Mouse (Mus musculus) liver, embryonic 11.5 days (tissue): ENCODE data around the gene H3f3b. TPM values are rescaled to one million over a fixed set of nuclear protein-coding genes. Genes with fewer than 3 reads are reported as not detected.

ENCODE experiments used
- ATAC-seq: fragments of 200-750 bp; cut with Nextera tagmentation; replicated peaks from 2 replicates; pipeline ENCODE4 v1.8.0; 2017; ENCODE audit warnings: moderate number of reproducible peaks, mild to moderate bottlenecking, moderate TSS enrichment, moderate library complexity; ENCODE audit not compliant: low FRiP score
- DNase-seq: peaks from one replicate; pipeline ENCODE4 v3.0.0-alpha.2; 2017; ENCODE audit warnings: low spot score
- H3K27ac ChIP-seq: fragments of 300-500 bp; sonication (generic); 2 replicates; pipeline ENCODE4 v1.5.1; 2014; ENCODE audit warnings: mild to moderate bottlenecking, low read depth, low read length, control low read depth
- H3K27me3 ChIP-seq: fragments of 300-500 bp; sonication (generic); replicated peaks from 2 replicates; pipeline ENCODE4 v1.6.1; 2014; ENCODE audit warnings: low read length, mixed read lengths; ENCODE audit not compliant: control insufficient read depth, insufficient read depth
- H3K36me3 ChIP-seq: fragments of 300-500 bp; sonication (generic); 2 replicates; pipeline ENCODE4 v1.6.1; 2014; ENCODE audit warnings: mild to moderate bottlenecking, low read length, moderate library complexity, mixed read lengths; ENCODE audit not compliant: control insufficient read depth, insufficient read depth
- H3K4me1 ChIP-seq: fragments of 300-500 bp; sonication (generic); replicated peaks from 2 replicates; pipeline ENCODE4 v1.6.1; 2014; ENCODE audit warnings: low read length, mixed read lengths; ENCODE audit not compliant: control insufficient read depth, insufficient read depth
- H3K4me2 ChIP-seq: fragments of 300-500 bp; sonication (generic); 2 replicates; pipeline ENCODE4 v1.6.1; 2014; ENCODE audit warnings: mild to moderate bottlenecking, control low read depth, moderate library complexity
- H3K4me3 ChIP-seq: fragments of 300-500 bp; sonication (generic); 2 replicates; pipeline ENCODE4 v1.5.1; 2014; ENCODE audit warnings: low read depth, low read length, control low read depth
- H3K9ac ChIP-seq: fragments of 300-500 bp; sonication (generic); 2 replicates; pipeline ENCODE4 v1.6.1; 2014; ENCODE audit warnings: low read depth, low read length, control low read depth
- H3K9me3 ChIP-seq: fragments of 300-500 bp; sonication (generic); 2 replicates; pipeline ENCODE4 v1.6.1; 2016; ENCODE audit warnings: low read length, inconsistent platforms, mixed read lengths; ENCODE audit not compliant: control insufficient read depth
- WGBS: fragments of 180-500 bp; shearing (Covaris S2); extraction: QIAGEN DNeasy Blood & Tissue Kit; methylation state at CpG from one replicate; pipeline ENCODE4 v1.1.7; 2014; 5-methylcytosine and 5-hydroxymethylcytosine counted together
- polyA plus RNA-seq: library from polyadenylated mRNA; unstranded; fragments of >200 nt; fragmentation: Nextera tagmentation; extraction: Ambion mirVana; gene quantifications from 2 replicates; pipeline ENCODE4 v1.2.1, GENCODE M21; 2014

The H3f3b gene
- polyA plus RNA-seq, 1 experiment from 2014 or later: 1,141 TPM

DNA sequence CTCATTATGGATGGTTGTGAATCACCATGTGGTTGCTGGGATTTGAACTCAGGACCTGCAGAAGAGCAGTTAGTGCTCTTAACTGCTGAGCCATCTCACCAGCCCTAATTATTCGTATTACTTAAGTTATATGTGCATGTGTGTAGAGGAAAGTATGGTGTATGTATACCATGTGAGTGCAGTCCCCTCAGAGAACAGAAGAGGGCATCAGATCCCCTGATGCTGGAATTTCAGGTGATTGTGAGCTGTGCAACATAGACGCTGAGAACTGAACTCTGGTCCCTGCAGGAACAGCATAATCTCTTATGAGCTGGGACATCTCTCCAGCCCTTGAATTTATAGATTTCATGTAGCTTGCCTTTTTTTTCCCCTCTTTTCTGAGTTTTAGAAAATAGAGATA is 14.1 kb upstream of the H3f3b start:
- peaks cover 33% of the 10 kb centered on the region for H3K36me3 ChIP-seq
- WGBS: 93% methylated on average over 2 of the region's 2 CpGs
- no peak for ATAC-seq

GRCm38 (mm10) chr11:116040593-116040992 is 12.8 kb upstream of the H3f3b start:
- no peaks in the 10 kb centered on the region for H3K27me3 ChIP-seq
- H3K36me3 ChIP-seq: peaks cover 29% of the 10 kb centered on the region
- H3K9me3 ChIP-seq: no peaks in the 10 kb centered on the region; the same call in 1 of the 2 replicates
- no peaks in the 10 kb centered on the region for H3K4me1 ChIP-seq
- no peak for DNase-seq
- WGBS: 80% methylated on average over 6 of the region's 6 CpGs
- H3K4me2 ChIP-seq: no peak overlapping the region
- no peak for ATAC-seq
- no peak overlapping the region for H3K9ac ChIP-seq
- no peak overlapping the region for H3K27ac ChIP-seq
- H3K4me3 ChIP-seq: no peak overlapping the region

More for the DNA sequence above, 14.1 kb upstream of the H3f3b start:
- no peak overlapping the region for H3K27ac ChIP-seq
- no peaks in the 10 kb centered on the region for H3K4me1 ChIP-seq
- H3K9me3 ChIP-seq: no peaks in the 10 kb centered on the region; the same call in 1 of the 2 replicates
- DNase-seq: no peak
- H3K9ac ChIP-seq: no peak overlapping the region
- H3K4me3 ChIP-seq: no peak overlapping the region
- no peaks in the 10 kb centered on the region for H3K27me3 ChIP-seq
- no peak overlapping the region for H3K4me2 ChIP-seq

GRCm38 (mm10) chr11:116037826-116038225 is 10.1 kb upstream of the H3f3b start:
- DNase-seq: no peak
- Histone ChIP-seq H3K9me3 (no peaks in the 10 kb centered on the region; the same call in 1 of the 2 replicates), H3K4me3 (no peak overlapping the region), H3K4me1 (no peaks in the 10 kb centered on the region), H3K4me2 (no peak overlapping the region), H3K9ac (no peak overlapping the region), H3K27me3 (no peaks in the 10 kb centered on the region), H3K36me3 (peaks cover 22% of the 10 kb centered on the region), H3K27ac (no peak overlapping the region)
- ATAC-seq: no peak
- 93% methylated on average over 9 of the region's 9 CpGs for WGBS

DNA sequence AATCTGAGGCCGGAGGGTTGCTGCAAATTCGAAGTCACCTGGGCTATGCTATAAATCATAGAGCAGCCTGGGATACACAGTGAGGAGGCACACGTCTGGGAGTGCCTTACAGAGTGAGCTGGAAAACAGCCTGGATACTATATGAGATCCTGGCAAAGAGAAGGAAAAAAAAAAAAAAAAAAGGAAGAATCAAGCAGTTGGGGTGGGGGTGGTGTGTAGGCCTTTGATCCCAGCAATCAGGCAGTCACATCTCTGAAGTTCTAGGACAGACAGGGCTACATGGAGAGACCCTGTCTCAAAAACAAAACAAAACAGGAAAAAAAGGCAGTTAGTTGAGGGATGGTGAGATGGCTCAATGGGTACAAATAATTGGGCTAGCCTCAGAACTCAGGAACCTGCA is 8.9 kb upstream of the H3f3b start:
- H3K9ac ChIP-seq: no peak overlapping the region
- H3K27ac ChIP-seq: no peak overlapping the region
- no peaks in the 10 kb centered on the region; the same call in 1 of the 2 replicates for H3K9me3 ChIP-seq
- H3K4me2 ChIP-seq: no peak overlapping the region
- H3K27me3 ChIP-seq: no peaks in the 10 kb centered on the region
- DNase-seq (no peak), ATAC-seq (no peak)
- H3K4me3 ChIP-seq: no peak overlapping the region
- WGBS: 93% methylated on average over 3 of the region's 3 CpGs
- H3K4me1 ChIP-seq: peaks cover 2% of the 10 kb centered on the region; the same call in 1 of the 2 replicates
- peaks cover 17% of the 10 kb centered on the region for H3K36me3 ChIP-seq

DNA sequence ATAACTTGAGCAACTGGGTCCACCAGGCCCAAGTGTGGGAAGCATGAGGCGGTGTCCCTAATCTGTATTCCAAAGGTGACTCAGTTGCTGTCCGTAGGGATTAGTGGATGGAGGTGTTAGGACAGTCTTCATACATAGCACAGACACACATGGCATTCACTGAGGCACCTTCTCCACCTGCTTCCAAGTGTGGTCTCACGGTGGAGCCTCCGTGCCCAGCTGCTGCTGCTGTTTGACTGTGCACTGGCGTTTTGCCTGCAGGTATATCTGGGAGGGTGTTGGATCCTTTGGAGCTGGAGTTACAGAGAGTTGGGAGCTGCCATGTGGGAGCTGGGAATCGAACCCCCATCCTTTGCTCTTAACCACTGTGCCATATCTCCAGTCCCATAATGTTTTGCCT is 6.8 kb upstream of the H3f3b start:
- Histone ChIP-seq H3K4me1 (peaks cover 6% of the 10 kb centered on the region; the same call in 1 of the 2 replicates), H3K27ac (no peak overlapping the region), H3K36me3 (peaks cover 9% of the 10 kb centered on the region; the same call in 1 of the 2 replicates), H3K27me3 (no peaks in the 10 kb centered on the region), H3K4me3 (no peak overlapping the region), H3K4me2 (no peak overlapping the region), H3K9me3 (no peaks in the 10 kb centered on the region), H3K9ac (no peak overlapping the region; the same call in 1 of the 2 replicates)
- ATAC-seq: no peak
- no peak for DNase-seq
- WGBS: 90% methylated on average over 6 of the region's 6 CpGs

DNA sequence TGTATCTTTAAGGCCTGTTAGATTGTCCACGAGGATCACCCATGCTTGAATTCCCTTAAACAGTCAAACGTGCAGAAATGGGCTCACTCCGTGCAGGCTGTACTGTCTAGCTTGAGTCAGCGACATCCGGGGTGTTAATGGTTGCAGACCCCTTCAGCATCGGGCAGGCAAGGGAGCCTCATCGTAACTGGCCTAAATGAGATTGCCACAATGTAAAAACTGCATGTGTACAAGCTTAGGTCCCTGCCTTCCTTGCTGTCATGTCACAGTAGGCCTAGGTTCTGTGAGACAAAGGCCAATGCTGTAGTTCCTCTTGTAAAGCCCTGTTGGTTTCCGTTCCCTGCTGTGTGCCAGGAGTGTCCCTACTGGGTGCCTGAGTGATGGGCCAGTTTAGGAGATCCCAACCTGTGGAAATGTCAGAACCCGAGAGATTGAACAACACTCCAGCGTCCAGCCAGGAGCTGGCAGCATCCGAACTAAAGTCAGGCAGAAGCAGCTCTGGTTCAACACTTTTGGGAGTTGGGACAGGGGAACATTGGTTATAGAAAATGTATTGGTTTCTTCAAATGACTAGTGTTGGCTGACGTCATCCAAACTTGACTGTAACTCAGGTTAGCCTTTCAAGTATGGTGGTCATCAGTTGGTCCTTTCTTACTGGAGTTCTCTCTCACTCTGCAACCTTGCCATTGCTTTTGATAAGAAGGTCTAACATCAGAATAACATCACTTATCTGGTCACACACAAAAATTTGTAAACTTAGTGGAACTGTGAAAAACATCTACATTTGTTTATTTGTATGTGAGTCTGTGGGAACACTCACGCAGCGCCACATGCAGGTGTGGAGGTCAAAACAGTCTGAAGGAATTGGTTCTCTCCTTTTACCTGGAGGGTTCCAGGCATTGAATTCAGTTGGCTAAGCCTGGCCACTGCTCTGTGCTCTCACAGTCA is 3.4 kb upstream of the H3f3b start:
- Histone ChIP-seq H3K9me3 (no peaks in the 10 kb centered on the region), H3K4me2 (peak overlapping the region; percentile 96), H3K4me3 (peak overlapping the region; percentile 69), H3K36me3 (0 out of 2 replicates have a peak, but pooled peaks cover 2% of the 10 kb centered on the region), H3K9ac (peak overlapping the region; percentile 97), H3K27me3 (no peaks in the 10 kb centered on the region), H3K27ac (peak overlapping the region; percentile 98), H3K4me1 (peaks cover 6% of the 10 kb centered on the region; the same call in 1 of the 2 replicates)
- DNase-seq: no peak
- ATAC-seq: no peak
- WGBS: 27% methylated on average over 14 of the region's 14 CpGs

- Histone ChIP-seq H3K36me3 (0 out of 2 replicates have a peak, but pooled peaks cover 2% of the 10 kb centered on the region), H3K9me3 (no peaks in the 10 kb centered on the region), H3K4me1 (peaks cover 6% of the 10 kb centered on the region; the same call in 1 of the 2 replicates), H3K27me3 (no peaks in the 10 kb centered on the region), H3K4me3 (peak within 1 kb of the TSS; percentile 69), H3K9ac (peak within 1 kb of the TSS; percentile 97), H3K4me2 (peak within 1 kb of the TSS; percentile 96), H3K27ac (peak within 1 kb of the TSS; percentile 98)
- peak; percentile 92 for ATAC-seq
- WGBS: under 1% methylated on average over 58 of the region's 67 CpGs
- peak; percentile 96 for DNase-seq
Observed at GRCm38 (mm10) chr11:116030088-116030897, 2.5 kb upstream of the H3f3b start, which contains the start of gene Unk. TSS of gene Unk (plus strand) at chr11:116030322.
